Mouse (Mus musculus): ENCODE data around the gene Coro1c. TPM values are rescaled to one million over a fixed set of nuclear protein-coding genes. Genes with fewer than 3 reads are reported as not detected.

Gene Coro1c
- polyA plus RNA-seq, 1 experiment from 2014 or later = 206 TPM

DNA sequence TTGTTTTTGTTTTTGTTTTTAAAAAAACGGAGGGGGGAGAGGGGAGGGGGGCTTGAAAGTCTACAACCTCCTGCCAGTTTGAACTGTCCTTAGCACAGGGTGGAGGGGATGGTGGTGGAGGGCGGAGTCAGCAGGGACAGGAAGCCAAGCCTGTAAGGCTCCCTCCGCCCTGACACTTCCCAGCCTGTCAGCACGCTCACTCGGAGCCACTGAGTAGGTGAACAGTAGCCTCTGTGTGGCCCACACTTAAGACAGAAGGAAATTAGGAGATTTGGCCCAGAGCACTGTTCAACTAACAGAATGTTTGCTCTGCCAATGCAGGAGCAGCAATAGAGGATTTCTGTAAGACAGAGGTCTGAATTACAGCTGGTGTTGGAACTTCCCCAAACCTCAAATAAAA, 49.6 kb downstream of the Coro1c start:
- WGBS = 73% methylated on average over 5 of the region's 5 CpGs
- H3K4me1 ChIP-seq = peaks cover 66% of the 10 kb centered on the region
- H3K27ac ChIP-seq = no peak overlapping the region

GRCm38 (mm10) chr5:113858550-113858949, 50.0 kb downstream of the Coro1c start:
- ATAC-seq (replicated peaks) = no peak
- Histone ChIP-seq H3K27ac (0 out of 2 replicates have a peak overlapping the region, but pooled peaks have one; percentile 21), H3K36me3 (replicated peaks) (no peaks in the 10 kb centered on the region; the same call in 1 of the 2 replicates), H3K9me3 (no peaks in the 10 kb centered on the region), H3K4me1 (peaks cover 62% of the 10 kb centered on the region), H3K4me2 (no peak overlapping the region), H3K9ac (no peak overlapping the region), H3K27me3 (replicated peaks) (no peaks in the 10 kb centered on the region), H3K4me3 (no peak overlapping the region)
- 87% methylated on average over 10 of the region's 10 CpGs for WGBS

More for the DNA sequence above, 49.6 kb downstream of the Coro1c start:
- ATAC-seq (replicated peaks) = no peak
- Histone ChIP-seq H3K4me2 (no peak overlapping the region), H3K9me3 (no peaks in the 10 kb centered on the region), H3K27me3 (replicated peaks) (no peaks in the 10 kb centered on the region), H3K9ac (no peak overlapping the region), H3K4me3 (no peak overlapping the region), H3K36me3 (replicated peaks) (no peaks in the 10 kb centered on the region; the same call in 1 of the 2 replicates)

GRCm38 (mm10) chr5:113857631-113858030, 50.9 kb downstream of the Coro1c start:
- Histone ChIP-seq H3K4me3 (no peak overlapping the region), H3K27ac (0 out of 2 replicates have a peak overlapping the region, but pooled peaks have one; percentile 0), H3K9ac (no peak overlapping the region), H3K36me3 (replicated peaks) (no peaks in the 10 kb centered on the region), H3K9me3 (no peaks in the 10 kb centered on the region), H3K4me2 (no peak overlapping the region), H3K27me3 (replicated peaks) (no peaks in the 10 kb centered on the region), H3K4me1 (peaks cover 55% of the 10 kb centered on the region)
- WGBS = 68% methylated on average over 8 of the region's 8 CpGs
- no peak for ATAC-seq (replicated peaks)

GRCm38 (mm10) chr5:113856631-113857030, 51.9 kb downstream of the Coro1c start:
- 0 out of 2 replicates have a peak overlapping the region, but pooled peaks have one; percentile 73 for H3K27ac ChIP-seq
- H3K4me1 ChIP-seq = peaks cover 50% of the 10 kb centered on the region
- H3K4me2 ChIP-seq = no peak overlapping the region
- H3K36me3 ChIP-seq (replicated peaks) = no peaks in the 10 kb centered on the region
- no peak for ATAC-seq (replicated peaks)
- H3K4me3 ChIP-seq = no peak overlapping the region
- no peaks in the 10 kb centered on the region for H3K27me3 ChIP-seq (replicated peaks)
- H3K9me3 ChIP-seq = no peaks in the 10 kb centered on the region
- no peak overlapping the region for H3K9ac ChIP-seq
- 60% methylated on average over 7 of the region's 7 CpGs for WGBS

- Histone ChIP-seq H3K27me3 (replicated peaks) (no peaks in the 10 kb centered on the region), H3K4me1 (peaks cover 50% of the 10 kb centered on the region), H3K9ac (no peak overlapping the region), H3K4me2 (no peak overlapping the region), H3K9me3 (no peaks in the 10 kb centered on the region), H3K27ac (peak overlapping the region; percentile 73), H3K4me3 (no peak overlapping the region), H3K36me3 (replicated peaks) (no peaks in the 10 kb centered on the region)
- ATAC-seq (replicated peaks) = peak; percentile 63
- WGBS = 40% methylated on average over 3 of the region's 3 CpGs
Measured at GRCm38 (mm10) chr5:113855696-113856095, 52.9 kb downstream of the Coro1c start.

DNA sequence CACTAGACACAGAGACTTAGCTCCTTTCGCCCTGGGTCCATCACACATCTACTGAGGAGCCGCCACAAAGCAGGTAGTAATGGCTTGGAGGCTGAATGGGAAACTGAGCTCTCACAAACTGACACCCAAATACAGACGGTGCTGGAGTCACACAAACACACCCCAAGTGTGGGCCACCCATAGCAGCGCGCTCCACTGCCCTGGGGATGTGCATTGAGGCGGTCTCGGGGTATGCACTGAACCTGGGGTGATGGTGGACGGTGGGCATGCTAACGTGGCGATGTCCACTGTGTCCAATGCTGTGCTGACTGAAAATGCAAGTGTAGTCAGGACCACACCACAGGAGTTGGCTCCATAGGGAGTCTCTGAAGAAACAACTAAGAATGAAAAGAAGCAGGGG, 53.4 kb downstream of the Coro1c start:
- H3K27me3 ChIP-seq (replicated peaks) = no peaks in the 10 kb centered on the region
- H3K4me1 ChIP-seq = peaks cover 50% of the 10 kb centered on the region
- WGBS = 89% methylated on average over 10 of the region's 10 CpGs
- no peak overlapping the region for H3K4me2 ChIP-seq
- H3K9ac ChIP-seq = no peak overlapping the region
- H3K27ac ChIP-seq = peak overlapping the region; percentile 73
- no peak overlapping the region for H3K4me3 ChIP-seq
- no peak for ATAC-seq (replicated peaks)
- H3K9me3 ChIP-seq = no peaks in the 10 kb centered on the region
- peaks cover 6% of the 10 kb centered on the region; the same call in 1 of the 2 replicates for H3K36me3 ChIP-seq (replicated peaks)

GRCm38 (mm10) chr5:113854494-113854893, 54.1 kb downstream of the Coro1c start:
- Histone ChIP-seq H3K36me3 (replicated peaks) (peaks cover 9% of the 10 kb centered on the region; the same call in 1 of the 2 replicates), H3K4me2 (no peak overlapping the region), H3K9me3 (no peaks in the 10 kb centered on the region), H3K27ac (peak overlapping the region; percentile 73; the same call in 1 of the 2 replicates), H3K27me3 (replicated peaks) (no peaks in the 10 kb centered on the region), H3K4me3 (no peak overlapping the region), H3K4me1 (peaks cover 47% of the 10 kb centered on the region), H3K9ac (no peak overlapping the region)
- ATAC-seq (replicated peaks) = no peak
- 41% methylated on average over 14 of the region's 14 CpGs for WGBS

DNA sequence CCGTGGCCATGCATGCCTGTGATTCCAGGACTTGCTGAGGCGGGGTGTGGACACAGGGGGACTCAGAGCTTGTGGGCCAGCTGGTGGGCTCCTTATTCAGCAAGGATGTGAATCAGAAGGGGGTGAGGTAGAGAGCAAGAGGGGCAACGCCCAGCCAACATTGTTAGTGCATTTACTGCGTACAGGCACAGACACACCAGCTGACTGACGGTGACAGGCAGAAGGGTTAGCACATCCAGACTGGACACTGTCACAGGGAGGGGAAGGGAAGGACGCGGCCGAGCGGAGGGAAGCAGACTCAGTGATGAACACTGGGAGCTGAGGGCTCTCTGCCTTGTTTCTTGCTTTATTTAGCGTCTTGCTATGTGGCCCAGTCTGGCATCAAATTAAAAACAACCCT, 55.0 kb downstream of the Coro1c start:
- Histone ChIP-seq H3K4me1 (peaks cover 37% of the 10 kb centered on the region), H3K27me3 (replicated peaks) (no peaks in the 10 kb centered on the region), H3K9ac (no peak overlapping the region), H3K4me3 (no peak overlapping the region), H3K27ac (no peak overlapping the region), H3K4me2 (no peak overlapping the region), H3K9me3 (no peaks in the 10 kb centered on the region), H3K36me3 (replicated peaks) (peaks cover 9% of the 10 kb centered on the region; the same call in 1 of the 2 replicates)
- no peak for ATAC-seq (replicated peaks)
- 85% methylated on average over 10 of the region's 10 CpGs for WGBS

DNA sequence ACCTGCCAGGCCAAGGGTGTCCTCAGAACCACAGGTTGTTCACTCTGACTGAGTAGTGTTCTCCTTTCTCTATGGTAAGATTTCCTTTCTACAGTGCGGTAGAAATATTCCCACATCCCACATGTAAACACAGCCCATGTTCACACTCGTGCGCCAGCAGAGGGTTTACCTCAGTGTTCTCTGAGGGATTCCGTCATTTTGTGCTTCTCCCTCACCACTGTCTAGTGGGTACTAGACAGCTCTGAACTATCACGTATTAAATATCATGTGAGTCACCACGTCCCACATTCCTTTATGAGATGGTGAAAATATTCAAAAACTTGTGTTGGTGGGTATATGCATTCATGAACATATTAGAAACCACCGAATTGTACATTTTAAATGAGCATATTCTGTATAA, 56.1 kb downstream of the Coro1c start:
- WGBS = 93% methylated on average over 7 of the region's 7 CpGs
- H3K4me3 ChIP-seq = no peak overlapping the region
- no peaks in the 10 kb centered on the region for H3K9me3 ChIP-seq
- peaks cover 30% of the 10 kb centered on the region for H3K4me1 ChIP-seq
- no peaks in the 10 kb centered on the region for H3K27me3 ChIP-seq (replicated peaks)
- H3K27ac ChIP-seq = no peak overlapping the region
- no peak for ATAC-seq (replicated peaks)
- peaks cover 12% of the 10 kb centered on the region; the same call in 1 of the 2 replicates for H3K36me3 ChIP-seq (replicated peaks)
- H3K4me2 ChIP-seq = no peak overlapping the region
- H3K9ac ChIP-seq = no peak overlapping the region

DNA sequence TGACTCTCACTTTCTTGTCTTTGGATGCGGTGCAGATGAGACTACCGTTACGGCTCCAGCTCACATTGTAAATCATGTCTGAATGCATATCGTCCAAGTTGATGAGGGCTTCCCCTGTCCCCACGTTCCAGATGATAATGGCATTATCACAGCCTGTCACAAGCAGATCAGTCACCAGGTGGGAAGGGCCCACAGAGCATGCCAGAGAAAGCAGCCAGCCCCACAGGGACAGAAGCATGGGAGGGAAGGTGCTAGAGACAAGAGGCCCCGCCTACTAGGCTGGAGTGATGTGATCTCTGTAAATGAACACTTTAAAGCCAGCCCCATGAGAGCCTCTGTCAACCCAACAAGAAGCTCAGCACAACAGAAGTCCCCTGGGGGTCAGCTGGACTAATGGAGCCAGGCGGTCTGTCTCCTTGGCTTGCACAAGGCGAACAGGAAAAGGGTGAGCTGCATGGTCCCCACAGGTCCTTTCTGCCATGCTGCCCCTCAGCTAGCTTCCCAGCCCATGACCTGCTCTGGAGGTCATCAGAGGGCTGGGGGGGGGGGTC, 57.8 kb downstream of the Coro1c start:
- Histone ChIP-seq H3K36me3 (replicated peaks) (peaks cover 29% of the 10 kb centered on the region), H3K9me3 (no peaks in the 10 kb centered on the region), H3K4me1 (peaks cover 13% of the 10 kb centered on the region), H3K27me3 (replicated peaks) (no peaks in the 10 kb centered on the region), H3K4me3 (no peak overlapping the region), H3K4me2 (no peak overlapping the region), H3K27ac (no peak overlapping the region), H3K9ac (no peak overlapping the region)
- no peak for ATAC-seq (replicated peaks)
- WGBS = 70% methylated on average over 8 of the region's 8 CpGs

- no peak overlapping the region for H3K9ac ChIP-seq
- no peaks in the 10 kb centered on the region for H3K9me3 ChIP-seq
- ATAC-seq (replicated peaks) = no peak
- no peak overlapping the region for H3K27ac ChIP-seq
- 92% methylated on average over 9 of the region's 9 CpGs for WGBS
- no peaks in the 10 kb centered on the region for H3K27me3 ChIP-seq (replicated peaks)
- H3K4me2 ChIP-seq = no peak overlapping the region
- H3K4me1 ChIP-seq = no peaks in the 10 kb centered on the region
- peaks cover 53% of the 10 kb centered on the region for H3K36me3 ChIP-seq (replicated peaks)
- H3K4me3 ChIP-seq = no peak overlapping the region
Measured at GRCm38 (mm10) chr5:113847636-113848035, 60.9 kb downstream of the Coro1c start.

DNA sequence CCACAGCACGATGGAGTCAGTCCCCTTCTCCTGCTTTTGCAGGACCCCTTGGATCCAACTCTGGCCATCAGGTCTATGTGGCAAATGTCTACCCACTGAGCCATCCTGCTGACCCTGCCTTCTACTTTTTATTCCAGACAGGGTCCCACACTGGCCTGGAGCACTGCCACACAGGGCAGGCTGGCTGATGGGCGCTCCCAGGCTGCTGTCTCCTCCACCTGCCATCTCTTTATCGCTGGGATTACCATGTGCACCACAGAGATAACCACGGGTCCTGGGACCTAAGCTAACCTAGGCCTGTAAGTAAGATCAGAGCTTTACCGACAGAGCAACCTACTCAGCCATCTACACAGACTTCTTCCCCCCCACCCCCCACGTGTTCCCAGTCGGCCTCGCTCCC, 61.9 kb downstream of the Coro1c start:
- no peak overlapping the region for H3K9ac ChIP-seq
- H3K4me3 ChIP-seq = no peak overlapping the region
- no peak for ATAC-seq (replicated peaks)
- H3K9me3 ChIP-seq = no peaks in the 10 kb centered on the region
- H3K36me3 ChIP-seq (replicated peaks) = peaks cover 53% of the 10 kb centered on the region
- H3K27ac ChIP-seq = no peak overlapping the region
- no peaks in the 10 kb centered on the region for H3K4me1 ChIP-seq
- no peak overlapping the region for H3K4me2 ChIP-seq
- WGBS = 90% methylated on average over 8 of the region's 8 CpGs
- H3K27me3 ChIP-seq (replicated peaks) = no peaks in the 10 kb centered on the region

DNA sequence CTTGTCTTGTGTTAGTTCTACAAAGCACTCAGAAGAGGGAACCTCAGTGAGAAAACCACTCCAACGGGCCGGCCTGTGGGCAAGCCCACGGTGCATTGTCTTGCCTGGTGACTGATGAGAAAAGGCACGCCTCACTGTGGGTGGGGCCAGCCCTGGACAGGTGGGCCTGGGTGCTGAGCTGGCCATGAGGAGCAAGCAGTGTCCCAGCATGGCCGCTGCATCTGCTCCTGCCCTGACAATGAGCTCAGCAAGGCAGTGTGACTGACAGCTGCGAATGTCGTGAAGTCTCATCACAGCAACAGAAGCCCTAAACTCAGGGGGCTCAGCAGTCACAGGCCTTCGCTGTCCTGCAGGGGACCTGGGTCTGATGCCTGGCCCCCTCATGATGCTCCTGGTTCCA, 62.9 kb downstream of the Coro1c start:
- Histone ChIP-seq H3K27me3 (replicated peaks) (no peaks in the 10 kb centered on the region), H3K4me1 (no peaks in the 10 kb centered on the region), H3K36me3 (replicated peaks) (peaks cover 53% of the 10 kb centered on the region), H3K4me3 (no peak overlapping the region), H3K27ac (no peak overlapping the region), H3K9me3 (no peaks in the 10 kb centered on the region), H3K9ac (no peak overlapping the region), H3K4me2 (no peak overlapping the region)
- ATAC-seq (replicated peaks) = no peak
- 90% methylated on average over 8 of the region's 8 CpGs for WGBS
